Mouse (Mus musculus): ENCODE measurements around the gene Tpt1. TPM values are rescaled to one million over a fixed set of nuclear protein-coding genes. Genes with fewer than 3 reads are reported as not detected.

The Tpt1 gene
- total RNA-seq, 2 experiments from 2014 or later, result 1,133 to 1,398 TPM

DNA sequence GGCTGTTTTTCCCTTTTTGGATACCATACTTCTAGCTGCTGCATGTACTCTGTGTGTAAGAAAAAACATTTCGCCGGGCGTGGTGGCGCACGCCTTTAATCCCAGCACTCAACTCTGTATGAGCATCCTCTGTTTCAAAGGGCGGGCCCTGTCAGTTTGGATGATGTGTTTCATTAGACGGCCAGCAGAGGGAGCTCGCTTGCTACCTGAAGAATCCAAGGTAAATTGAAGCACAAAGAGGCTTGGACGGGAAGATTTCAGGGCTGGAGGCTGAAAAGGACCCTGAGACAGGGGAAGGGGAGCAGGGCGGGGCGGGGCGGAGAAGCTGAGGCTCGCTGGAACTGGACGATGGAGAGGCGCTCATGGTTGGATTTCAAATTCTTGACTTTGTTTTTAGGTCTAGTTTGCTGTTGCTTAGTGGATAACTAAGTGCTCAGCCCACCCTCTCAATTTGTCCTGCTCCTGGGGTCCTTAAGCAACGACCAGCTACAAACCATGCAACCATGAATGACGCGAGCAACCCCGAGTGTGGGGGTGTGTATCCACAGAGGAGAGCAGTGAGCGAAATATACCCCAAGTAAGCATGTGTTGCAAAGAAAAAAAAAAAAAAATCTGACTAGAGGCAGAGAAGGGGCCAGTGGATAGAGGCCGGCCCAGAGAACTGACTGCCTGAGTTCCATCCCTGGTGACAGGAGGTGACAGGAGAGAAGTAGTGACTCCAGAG, 31.6 kb downstream of the Tpt1 start:
- DNase-seq (ENCODE audit: low spot score in 2 of 2), result peak; percentile 88 to 91

DNA sequence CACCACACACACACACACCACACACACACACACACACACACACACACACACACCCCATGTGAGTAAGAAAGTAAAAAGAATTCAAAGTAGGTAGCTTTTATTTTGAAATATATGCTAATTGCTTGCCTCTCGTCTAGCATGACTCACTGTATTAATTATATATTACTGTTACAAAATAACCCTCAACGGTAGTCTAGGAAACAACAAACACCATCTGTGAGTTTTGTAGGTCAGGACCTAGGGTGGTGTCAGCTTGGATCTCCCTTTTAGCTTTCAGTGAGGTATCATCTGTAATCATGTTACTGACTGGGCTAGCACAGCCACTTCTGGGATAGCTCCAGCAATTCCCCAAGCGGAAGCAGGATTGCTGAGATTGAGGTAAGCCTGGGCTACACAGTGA, 32.4 kb downstream of the Tpt1 start:
- DNase-seq (ENCODE audit: low spot score in 2 of 2), result no peak

DNA sequence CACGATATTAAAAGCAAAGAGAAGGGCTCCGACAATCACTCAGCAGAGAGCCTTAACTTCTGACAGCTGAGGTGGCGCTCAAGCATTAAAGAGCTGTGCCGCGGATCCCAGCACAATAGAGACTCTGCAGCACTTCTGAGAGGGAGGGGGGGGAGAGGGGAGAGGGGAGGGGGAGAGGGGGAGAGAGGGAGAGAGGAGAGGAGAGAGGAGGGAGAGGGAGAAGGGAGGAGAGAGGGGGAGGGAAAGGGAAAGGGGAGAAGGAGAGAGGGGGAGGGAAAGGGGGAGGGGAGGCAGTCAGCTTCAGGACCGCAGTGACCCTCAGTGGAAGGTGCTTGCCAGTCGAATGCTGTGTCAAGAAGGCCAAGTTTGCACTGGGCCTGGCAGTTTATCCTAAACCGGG, 34.1 kb downstream of the Tpt1 start:
- no peak for DNase-seq (ENCODE audit: low spot score in 2 of 2)

DNA sequence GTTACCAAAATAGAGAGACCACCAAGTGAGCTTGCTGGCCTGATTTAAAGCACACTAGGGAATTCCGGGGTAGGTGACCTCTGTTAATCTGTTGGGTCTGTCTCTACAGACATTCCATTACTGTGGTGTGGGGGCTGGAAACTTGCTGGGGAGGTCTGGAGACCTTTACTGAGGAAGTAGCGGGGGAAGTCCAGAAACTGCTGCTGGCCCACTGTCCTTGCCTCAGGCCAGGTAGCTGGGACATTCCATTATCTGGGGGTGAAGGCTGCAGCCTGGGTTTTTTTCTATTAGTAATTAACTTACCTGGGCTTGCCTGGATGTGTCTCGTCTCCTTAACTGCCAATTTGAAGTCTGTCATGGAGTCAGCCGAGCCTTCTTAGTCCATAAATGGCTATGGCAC, 37.0 kb downstream of the Tpt1 start:
- DNase-seq (ENCODE audit: low spot score in 2 of 2), result no peak

DNA sequence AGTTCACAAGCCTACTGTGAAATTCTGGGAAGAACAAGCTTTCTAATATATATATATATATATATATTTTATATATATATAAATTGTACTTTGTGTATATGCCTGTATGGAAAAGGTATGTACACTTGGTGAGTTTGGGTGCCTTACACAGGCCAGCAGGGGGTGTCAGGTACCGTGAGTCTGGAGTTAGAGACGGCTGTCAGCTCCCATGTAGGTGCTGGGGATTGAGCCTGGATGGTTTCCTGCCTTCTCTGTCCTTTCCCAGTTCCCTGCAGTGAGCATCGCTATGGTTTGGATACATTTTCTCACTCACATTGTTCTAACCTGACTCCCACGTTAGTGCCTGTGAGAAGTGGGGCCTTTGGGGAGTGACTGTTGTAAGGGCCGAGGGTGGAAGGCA, 38.4 kb downstream of the Tpt1 start:
- no peak for DNase-seq (ENCODE audit: low spot score in 2 of 2)

DNA sequence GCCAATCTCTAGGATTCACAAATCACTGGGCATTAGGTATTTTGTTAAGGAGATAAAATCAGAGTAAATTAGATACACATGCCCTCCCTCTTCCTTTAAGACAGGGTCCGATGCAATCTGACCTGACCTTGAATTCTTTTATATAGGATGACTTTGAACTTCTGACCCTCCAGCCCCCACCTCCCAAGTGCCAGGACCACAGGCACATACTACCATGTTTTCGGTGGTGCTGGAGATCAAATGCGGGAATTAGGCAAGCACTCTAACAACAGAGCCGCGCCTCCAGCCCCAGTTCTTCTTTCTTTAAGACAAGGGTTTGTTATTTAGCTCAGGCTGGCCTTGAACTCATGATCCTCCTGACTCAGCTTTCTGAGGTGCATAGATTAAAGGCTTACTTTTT, 39.0 kb downstream of the Tpt1 start:
- DNase-seq (ENCODE audit: low spot score in 2 of 2), result no peak

DNA sequence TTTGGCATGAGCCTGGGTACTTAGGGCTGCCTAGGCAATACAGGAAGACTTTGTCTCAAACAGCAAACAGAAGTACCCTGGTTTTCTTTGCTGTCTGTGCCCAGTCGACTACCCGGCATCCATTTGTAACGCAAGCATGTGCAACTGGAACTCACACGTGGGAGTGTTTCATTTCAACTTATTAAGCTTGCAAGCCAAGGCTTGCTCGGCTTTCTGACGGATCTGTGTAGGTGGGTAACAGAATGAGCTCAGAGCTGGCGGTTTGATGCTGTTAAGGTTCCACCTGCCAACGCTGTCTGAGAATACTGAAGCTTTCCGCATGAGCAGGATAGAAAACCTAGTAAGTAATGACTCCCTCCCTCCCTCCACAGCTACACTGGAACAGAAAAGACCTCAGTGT, 47.2 kb downstream of the Tpt1 start:
- peak; percentile 52 to 56 for DNase-seq (ENCODE audit: low spot score in 2 of 2)

Other genes starting within 250 kb of the Tpt1 start
- gene Erich6b, start 202.8 kb upstream of the Tpt1 start, total RNA-seq (2021), result not detected
- gene Cog3, start 90.6 kb upstream of the Tpt1 start, total RNA-seq (2021), result 10 to 100 TPM; 23.0 to 25.3 TPM
- gene Slc25a30, start 58.1 kb upstream of the Tpt1 start, total RNA-seq (2021), result 10 to 100 TPM; 11.0 to 12.9 TPM
- 10 to 100 TPM; 31.8 to 34.7 TPM for gene Kctd4, start 109.9 kb downstream of the Tpt1 start, total RNA-seq (2021)
- 10 to 100 TPM; 26.7 to 27.0 TPM for gene Gtf2f2, start 165.8 kb downstream of the Tpt1 start, total RNA-seq (2021)